Mouse (Mus musculus) frontal cortex, postnatal 36 days (tissue): ENCODE measurements around the gene Arvcf.

ENCODE experiments used
- DNase-seq, 2 experiments: peaks; one replicate each; pipeline ENCODE4 v3.0.0; 2022; ENCODE audit warnings: low spot score in 2 of 2

The Arvcf gene

GRCm38 (mm10) chr16:18356961-18357360, 9.0 kb downstream of the Arvcf start:
- no peak for DNase-seq

- DNase-seq: no peak
Observed at GRCm38 (mm10) chr16:18357977-18358376, 10.0 kb downstream of the Arvcf start.

GRCm38 (mm10) chr16:18360151-18360805, 12.3 kb downstream of the Arvcf start:
- DNase-seq: peak in 1 of 2 experiments; percentile 29

- DNase-seq: no peak
Observed at GRCm38 (mm10) chr16:18362948-18363347, 15.0 kb downstream of the Arvcf start.

GRCm38 (mm10) chr16:18366849-18367248, 18.9 kb downstream of the Arvcf start:
- DNase-seq: no peak

GRCm38 (mm10) chr16:18370197-18370596, 22.2 kb downstream of the Arvcf start:
- no peak for DNase-seq

- DNase-seq: no peak
Observed at GRCm38 (mm10) chr16:18373632-18374031, 25.6 kb downstream of the Arvcf start.

- no peak for DNase-seq
Observed at GRCm38 (mm10) chr16:18376297-18376954, 28.4 kb downstream of the Arvcf start.

- no peak for DNase-seq
Observed at GRCm38 (mm10) chr16:18377203-18377602, 29.2 kb downstream of the Arvcf start.

- no peak for DNase-seq
Observed at GRCm38 (mm10) chr16:18378489-18378888, 30.5 kb downstream of the Arvcf start.

- no peak for DNase-seq
Observed at GRCm38 (mm10) chr16:18379338-18380001, 31.5 kb downstream of the Arvcf start.

- DNase-seq: no peak
Observed at GRCm38 (mm10) chr16:18380495-18381063, 32.6 kb downstream of the Arvcf start.

GRCm38 (mm10) chr16:18381621-18382258, 33.8 kb downstream of the Arvcf start:
- no peak for DNase-seq

- DNase-seq: no peak
Observed at GRCm38 (mm10) chr16:18383045-18383726, 35.2 kb downstream of the Arvcf start.

GRCm38 (mm10) chr16:18383756-18384155, 35.8 kb downstream of the Arvcf start:
- DNase-seq: no peak

GRCm38 (mm10) chr16:18384211-18384610, 36.2 kb downstream of the Arvcf start:
- DNase-seq: no peak

- no peak for DNase-seq
Observed at GRCm38 (mm10) chr16:18384659-18385058, 36.7 kb downstream of the Arvcf start.

GRCm38 (mm10) chr16:18385411-18385810, 37.4 kb downstream of the Arvcf start:
- no peak for DNase-seq

GRCm38 (mm10) chr16:18386451-18386850, 38.5 kb downstream of the Arvcf start:
- DNase-seq: no peak

- DNase-seq: no peak
Observed at GRCm38 (mm10) chr16:18386972-18387371, 39.0 kb downstream of the Arvcf start.
